Mouse (Mus musculus): Measurements from ENCODE around the gene Nup37. TPM values are rescaled to one million over a fixed set of nuclear protein-coding genes. Genes with fewer than 3 reads are reported as not detected.
A peak's percentile ranks its signal among the peaks of the same experiment; 100 is the strongest.

The Nup37 gene
- polyA plus RNA-seq, 1 experiment, result 14.8 TPM

GRCm38 (mm10) chr10:88151658-88152057 is 4.9 kb downstream of the Nup37 start:
- Histone ChIP-seq H3K36me3 (ENCODE audit: control insufficient read depth, insufficient read depth, low read length) (no peaks in the 10 kb centered on the region; the same call in none of the 2 replicates), H3K4me1 (ENCODE audit: control insufficient read depth, insufficient read depth, low read length) (no peaks in the 10 kb centered on the region; the same call in 1 of the 2 replicates), H3K27me3 (ENCODE audit: control insufficient read depth, insufficient read depth, low read length) (no peaks in the 10 kb centered on the region), H3K27ac (ENCODE audit: control insufficient read depth, insufficient read depth, low read depth, low read length) (no peak overlapping the region), H3K4me3 (ENCODE audit: control insufficient read depth, low read depth, low read length) (no peak overlapping the region)
- TF ChIP-seq POLR2A (IDR thresholded peaks at IDR 0.05; ENCODE audit: control insufficient read depth, low read depth, low read length), result no peak
- TF ChIP-seq CTCF (IDR thresholded peaks at IDR 0.05; ENCODE audit: control insufficient read depth, insufficient read depth, insufficient replicate concordance, low read depth, low read length), result no peak

- Histone ChIP-seq H3K36me3 (ENCODE audit: control insufficient read depth, insufficient read depth, low read length) (no peaks in the 10 kb centered on the region), H3K4me3 (ENCODE audit: control insufficient read depth, low read depth, low read length) (no peak overlapping the region), H3K4me1 (ENCODE audit: control insufficient read depth, insufficient read depth, low read length) (no peaks in the 10 kb centered on the region), H3K27ac (ENCODE audit: control insufficient read depth, insufficient read depth, low read depth, low read length) (no peak overlapping the region), H3K27me3 (ENCODE audit: control insufficient read depth, insufficient read depth, low read length) (no peaks in the 10 kb centered on the region)
- TF ChIP-seq POLR2A (IDR thresholded peaks at IDR 0.05; ENCODE audit: control insufficient read depth, low read depth, low read length) (no peak), CTCF (IDR thresholded peaks at IDR 0.05; ENCODE audit: control insufficient read depth, insufficient read depth, insufficient replicate concordance, low read depth, low read length) (no peak)
Measured at GRCm38 (mm10) chr10:88162096-88162495, 15.3 kb downstream of the Nup37 start.

- H3K36me3 ChIP-seq (ENCODE audit: control insufficient read depth, insufficient read depth, low read length), result no peaks in the 10 kb centered on the region
- no peak overlapping the region for H3K27ac ChIP-seq (ENCODE audit: control insufficient read depth, insufficient read depth, low read depth, low read length)
- TF ChIP-seq CTCF (IDR thresholded peaks at IDR 0.05; ENCODE audit: control insufficient read depth, insufficient read depth, insufficient replicate concordance, low read depth, low read length) (no peak), POLR2A (IDR thresholded peaks at IDR 0.05; ENCODE audit: control insufficient read depth, low read depth, low read length) (no peak)
- no peaks in the 10 kb centered on the region for H3K27me3 ChIP-seq (ENCODE audit: control insufficient read depth, insufficient read depth, low read length)
- no peak overlapping the region for H3K4me3 ChIP-seq (ENCODE audit: control insufficient read depth, low read depth, low read length)
- no peaks in the 10 kb centered on the region for H3K4me1 ChIP-seq (ENCODE audit: control insufficient read depth, insufficient read depth, low read length)
Measured at GRCm38 (mm10) chr10:88162676-88163075, 15.9 kb downstream of the Nup37 start.

GRCm38 (mm10) chr10:88166158-88166557 is 19.4 kb downstream of the Nup37 start:
- H3K4me1 ChIP-seq (ENCODE audit: control insufficient read depth, insufficient read depth, low read length), result no peaks in the 10 kb centered on the region
- TF ChIP-seq POLR2A (IDR thresholded peaks at IDR 0.05; ENCODE audit: control insufficient read depth, low read depth, low read length) (no peak), CTCF (IDR thresholded peaks at IDR 0.05; ENCODE audit: control insufficient read depth, insufficient read depth, insufficient replicate concordance, low read depth, low read length) (no peak)
- H3K36me3 ChIP-seq (ENCODE audit: control insufficient read depth, insufficient read depth, low read length), result no peaks in the 10 kb centered on the region

GRCm38 (mm10) chr10:88167438-88168077 is 20.8 kb downstream of the Nup37 start:
- no peak overlapping the region for H3K4me3 ChIP-seq (ENCODE audit: control insufficient read depth, low read depth, low read length)
- H3K36me3 ChIP-seq (ENCODE audit: control insufficient read depth, insufficient read depth, low read length), result no peaks in the 10 kb centered on the region
- H3K27me3 ChIP-seq (ENCODE audit: control insufficient read depth, insufficient read depth, low read length), result no peaks in the 10 kb centered on the region
- no peak overlapping the region for H3K27ac ChIP-seq (ENCODE audit: control insufficient read depth, insufficient read depth, low read depth, low read length)
- TF ChIP-seq CTCF (IDR thresholded peaks at IDR 0.05; ENCODE audit: control insufficient read depth, insufficient read depth, insufficient replicate concordance, low read depth, low read length) (no peak), POLR2A (IDR thresholded peaks at IDR 0.05; ENCODE audit: control insufficient read depth, low read depth, low read length) (no peak)
- H3K4me1 ChIP-seq (ENCODE audit: control insufficient read depth, insufficient read depth, low read length), result no peaks in the 10 kb centered on the region

More at GRCm38 (mm10) chr10:88166158-88166557, 19.4 kb downstream of the Nup37 start:
- H3K27me3 ChIP-seq (ENCODE audit: control insufficient read depth, insufficient read depth, low read length), result no peaks in the 10 kb centered on the region
- no peak overlapping the region for H3K27ac ChIP-seq (ENCODE audit: control insufficient read depth, insufficient read depth, low read depth, low read length)
- no peak overlapping the region for H3K4me3 ChIP-seq (ENCODE audit: control insufficient read depth, low read depth, low read length)

- TF ChIP-seq POLR2A (IDR thresholded peaks at IDR 0.05; ENCODE audit: control insufficient read depth, low read depth, low read length) (no peak), CTCF (IDR thresholded peaks at IDR 0.05; ENCODE audit: control insufficient read depth, insufficient read depth, insufficient replicate concordance, low read depth, low read length) (no peak)
- H3K4me3 ChIP-seq (ENCODE audit: control insufficient read depth, low read depth, low read length), result peak overlapping the region; percentile 5; the same call in 1 of the 2 replicates
- H3K27ac ChIP-seq (ENCODE audit: control insufficient read depth, insufficient read depth, low read depth, low read length), result no peak overlapping the region
- no peaks in the 10 kb centered on the region for H3K27me3 ChIP-seq (ENCODE audit: control insufficient read depth, insufficient read depth, low read length)
- peaks cover 2% of the 10 kb centered on the region; the same call in 1 of the 2 replicates for H3K36me3 ChIP-seq (ENCODE audit: control insufficient read depth, insufficient read depth, low read length)
- peaks cover 3% of the 10 kb centered on the region for H3K4me1 ChIP-seq (ENCODE audit: control insufficient read depth, insufficient read depth, low read length)
Measured at GRCm38 (mm10) chr10:88200541-88200940, 53.7 kb downstream of the Nup37 start.

GRCm38 (mm10) chr10:88200951-88201638 is 54.3 kb downstream of the Nup37 start, which contains the start of gene Washc3:
Gene Washc3, plus strand, starts transcription at chr10:88201093.
- H3K27ac ChIP-seq (ENCODE audit: control insufficient read depth, insufficient read depth, low read depth, low read length), result peak within 1 kb of the TSS; percentile 62
- peak; percentile 88 for TF ChIP-seq POLR2A (IDR thresholded peaks at IDR 0.05; ENCODE audit: control insufficient read depth, low read depth, low read length)
- no peak for TF ChIP-seq CTCF (IDR thresholded peaks at IDR 0.05; ENCODE audit: control insufficient read depth, insufficient read depth, insufficient replicate concordance, low read depth, low read length)

More at GRCm38 (mm10) chr10:88200951-88201638, 54.3 kb downstream of the Nup37 start, which contains the start of gene Washc3:
- H3K4me1 ChIP-seq (ENCODE audit: control insufficient read depth, insufficient read depth, low read length), result peaks cover 3% of the 10 kb centered on the region
- peaks cover 2% of the 10 kb centered on the region; the same call in 1 of the 2 replicates for H3K36me3 ChIP-seq (ENCODE audit: control insufficient read depth, insufficient read depth, low read length)
- no peaks in the 10 kb centered on the region for H3K27me3 ChIP-seq (ENCODE audit: control insufficient read depth, insufficient read depth, low read length)
- H3K4me3 ChIP-seq (ENCODE audit: control insufficient read depth, low read depth, low read length), result peak within 1 kb of the TSS; percentile 84

Data from testis, adult 2 months (tissue).